Mouse (Mus musculus) spleen, adult 2 months (tissue): ENCODE results near the gene Dvl2. TPM values are rescaled to one million over a fixed set of nuclear protein-coding genes. Genes with fewer than 3 reads are reported as not detected.
"Not testable (repeated sequence)": the region's sequence is repeated elsewhere in the genome, so short reads cannot be mapped to it uniquely, and the experiment has no call there.

Source experiments
- DNase-seq, 2 experiments: peaks; one replicate each; pipeline versions ENCODE4 v3.0.0 to v3.0.0-alpha.2; 2012 to 2021; ENCODE audit warnings: low spot score in 2 of 2, low read depth in 1 of 2
- H3K27ac ChIP-seq: fragments of 200-500 bp; 2 replicates; pipeline ENCODE4 v1.5.1; 2012; ENCODE audit warnings: low read length, inconsistent platforms; ENCODE audit not compliant: insufficient read depth
- H3K27me3 ChIP-seq: fragments of 200-500 bp; 2 replicates; pipeline ENCODE4 v1.6.1; 2012; ENCODE audit warnings: mild to moderate bottlenecking, moderate library complexity, low read length, inconsistent platforms; ENCODE audit not compliant: control insufficient read depth, insufficient read depth
- H3K36me3 ChIP-seq: fragments of 200-500 bp; 2 replicates; pipeline ENCODE4 v1.6.1; 2012; ENCODE audit warnings: mild to moderate bottlenecking, low read length, inconsistent platforms; ENCODE audit not compliant: control insufficient read depth, insufficient read depth
- H3K4me1 ChIP-seq: fragments of 200-500 bp; 2 replicates; pipeline ENCODE4 v1.6.1; 2011; ENCODE audit warnings: inconsistent platforms; ENCODE audit not compliant: control insufficient read depth, insufficient read depth, insufficient read length
- H3K4me3 ChIP-seq: fragments of 200-500 bp; 2 replicates; pipeline ENCODE4 v1.5.1; 2011; ENCODE audit warnings: mild to moderate bottlenecking, inconsistent platforms; ENCODE audit not compliant: insufficient read depth, insufficient read length; ENCODE audit errors: extremely low read depth
- CTCF ChIP-seq: fragments of 200-500 bp; IDR thresholded peaks from 2 replicates; pipeline ENCODE4 v1.5.1; 2011; ENCODE audit warnings: mild to moderate bottlenecking, inconsistent platforms; ENCODE audit not compliant: insufficient read depth, insufficient read length, insufficient replicate concordance; ENCODE audit errors: extremely low read depth
- POLR2A ChIP-seq: fragments of 200-500 bp; IDR thresholded peaks from 2 replicates; pipeline ENCODE4 v1.6.1; 2011; ENCODE audit warnings: low read depth, low read length, inconsistent platforms
- WGBS: fragments of 180-500 bp; shearing (Covaris S2); methylation state at CpG from one replicate; pipeline ENCODE4 v1.1.7; 2018; 5-methylcytosine and 5-hydroxymethylcytosine counted together
- polyA plus RNA-seq: library from polyadenylated mRNA; depleted of rRNA; stranded (reverse); fragments of >200 nt; gene quantifications from 2 replicates; pipeline ENCODE4 v1.2.3, GENCODE M21; 2012

The Dvl2 gene
- polyA plus RNA-seq, 1 experiment, result 22.3 TPM

GRCm38 (mm10) chr11:70014051-70014450 is 13.7 kb downstream of the Dvl2 start:
- H3K4me3 ChIP-seq, result no peak overlapping the region
- H3K4me1 ChIP-seq, result peaks cover 7% of the 10 kb centered on the region; the same call in 1 of the 2 replicates
- H3K36me3 ChIP-seq, result peaks cover 29% of the 10 kb centered on the region
- no peak for TF ChIP-seq POLR2A
- no peak for TF ChIP-seq CTCF
- H3K27me3 ChIP-seq, result no peaks in the 10 kb centered on the region
- 79% methylated on average over 5 of the region's 5 CpGs for WGBS
- DNase-seq, result no peak
- H3K27ac ChIP-seq, result no peak overlapping the region

GRCm38 (mm10) chr11:70014880-70015558 is 14.6 kb downstream of the Dvl2 start, which contains the start of gene Acadvl:
Acadvl (minus strand) TSS chr11:70015411.
- Histone ChIP-seq H3K4me1 (peaks cover 7% of the 10 kb centered on the region; the same call in 1 of the 2 replicates), H3K27me3 (no peaks in the 10 kb centered on the region), H3K36me3 (peaks cover 20% of the 10 kb centered on the region), H3K27ac (peak within 1 kb of the TSS; percentile 26), H3K4me3 (peak within 1 kb of the TSS; percentile 77)
- peak in 1 of 2 experiments; percentile 84 for DNase-seq
- TF ChIP-seq CTCF, result peak; percentile 30; the same call in 1 of the 2 replicates
- no peak for TF ChIP-seq POLR2A
- WGBS, result 1% methylated on average over 35 of the region's 35 CpGs

- peaks cover 7% of the 10 kb centered on the region; the same call in 1 of the 2 replicates for H3K4me1 ChIP-seq
- no peaks in the 10 kb centered on the region for H3K27me3 ChIP-seq
- DNase-seq, result no peak
- WGBS, result 74% methylated on average over 6 of the region's 6 CpGs
- H3K4me3 ChIP-seq, result no peak overlapping the region
- TF ChIP-seq POLR2A, result no peak
- no peak for TF ChIP-seq CTCF
- H3K36me3 ChIP-seq, result peaks cover 15% of the 10 kb centered on the region
- no peak overlapping the region for H3K27ac ChIP-seq
Measured at GRCm38 (mm10) chr11:70015677-70016076, 15.3 kb downstream of the Dvl2 start.

- WGBS, result 91% methylated on average over 2 of the region's 2 CpGs
- H3K27ac ChIP-seq, H3K4me3 ChIP-seq, H3K27me3 ChIP-seq, H3K4me1 ChIP-seq, DNase-seq: not testable (repeated sequence)
- peaks cover 12% of the 10 kb centered on the region for H3K36me3 ChIP-seq
Measured at GRCm38 (mm10) chr11:70016177-70016576, 15.8 kb downstream of the Dvl2 start.

- 93% methylated on average over 3 of the region's 3 CpGs for WGBS
- H3K4me3 ChIP-seq, result no peak within 1 kb of the TSS
- peak within 1 kb of the TSS; percentile 56 for H3K27ac ChIP-seq
- TF ChIP-seq CTCF, result no peak
- no peak for TF ChIP-seq POLR2A
- peaks cover 11% of the 10 kb centered on the region; the same call in 1 of the 2 replicates for H3K4me1 ChIP-seq
- peaks cover 8% of the 10 kb centered on the region for H3K36me3 ChIP-seq
- DNase-seq, result no peak
- H3K27me3 ChIP-seq, result no peaks in the 10 kb centered on the region
Measured at GRCm38 (mm10) chr11:70016669-70017068, 16.3 kb downstream of the Dvl2 start, which contains the start of gene Dlg4. Dlg4 (plus strand) TSS chr11:70016942.

- no peak overlapping the region for H3K4me3 ChIP-seq
- H3K27ac ChIP-seq, result no peak overlapping the region
- H3K36me3 ChIP-seq, result peaks cover 2% of the 10 kb centered on the region
- 71% methylated on average over 7 of the region's 7 CpGs for WGBS
- TF ChIP-seq POLR2A (no peak), CTCF (no peak)
- peaks cover 11% of the 10 kb centered on the region; the same call in 1 of the 2 replicates for H3K4me1 ChIP-seq
- no peak for DNase-seq
- H3K27me3 ChIP-seq, result no peaks in the 10 kb centered on the region
Measured at GRCm38 (mm10) chr11:70017199-70017767, 16.9 kb downstream of the Dvl2 start.
